Mouse (Mus musculus) B cell, adult 62 days (primary cell): ENCODE data around the gene Dcn. TPM values are rescaled to one million over a fixed set of nuclear protein-coding genes. Genes with fewer than 3 reads are reported as not detected.

ENCODE experiments used
- total RNA-seq: library from RNA; stranded (reverse); gene quantifications from 4 replicates; pipeline ENCODE4 v1.2.4, GENCODE M21; 2023

The Dcn gene
- total RNA-seq = 0.67 to 1.5 TPM (median 0.82 TPM) in 4 replicates

DNA sequence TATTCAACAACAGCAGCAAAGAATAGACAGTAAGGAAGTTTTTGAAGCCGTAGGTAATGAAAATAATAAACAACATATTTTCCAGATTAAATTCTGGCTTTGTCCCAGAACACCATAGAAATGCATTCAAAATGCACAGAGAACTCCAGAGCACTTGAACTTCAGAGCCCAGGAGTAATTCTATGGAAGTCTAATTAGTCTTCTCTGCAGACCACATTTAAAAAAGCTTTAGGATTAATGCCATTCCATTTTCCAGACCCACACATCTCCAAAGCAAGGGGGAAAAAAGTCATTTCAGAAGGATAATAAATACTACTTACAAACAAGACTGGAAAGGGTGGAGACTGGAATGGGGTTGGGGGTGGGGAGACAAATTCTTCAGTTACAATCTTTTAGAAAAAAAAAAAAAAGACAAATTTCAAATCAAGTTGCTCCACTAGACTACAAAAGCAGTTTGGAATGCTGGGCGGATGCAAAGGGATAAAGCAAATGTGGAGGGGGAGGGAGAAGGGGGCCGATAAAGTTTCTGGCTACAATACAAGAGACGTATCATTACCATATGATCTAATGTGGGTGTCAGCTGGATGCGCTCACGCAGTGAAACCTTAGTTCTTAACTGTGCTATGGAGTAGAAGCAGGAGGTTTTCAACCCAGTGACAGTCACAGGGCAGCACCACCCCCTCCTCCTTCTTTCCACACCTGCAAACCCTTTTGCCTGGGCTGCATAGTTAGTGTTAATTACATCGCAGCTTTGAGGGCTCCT lies at the start of gene Dcn:
Gene Dcn, plus strand, starts transcription at position 606 of the 763 bp plus-strand sequence.

DNA sequence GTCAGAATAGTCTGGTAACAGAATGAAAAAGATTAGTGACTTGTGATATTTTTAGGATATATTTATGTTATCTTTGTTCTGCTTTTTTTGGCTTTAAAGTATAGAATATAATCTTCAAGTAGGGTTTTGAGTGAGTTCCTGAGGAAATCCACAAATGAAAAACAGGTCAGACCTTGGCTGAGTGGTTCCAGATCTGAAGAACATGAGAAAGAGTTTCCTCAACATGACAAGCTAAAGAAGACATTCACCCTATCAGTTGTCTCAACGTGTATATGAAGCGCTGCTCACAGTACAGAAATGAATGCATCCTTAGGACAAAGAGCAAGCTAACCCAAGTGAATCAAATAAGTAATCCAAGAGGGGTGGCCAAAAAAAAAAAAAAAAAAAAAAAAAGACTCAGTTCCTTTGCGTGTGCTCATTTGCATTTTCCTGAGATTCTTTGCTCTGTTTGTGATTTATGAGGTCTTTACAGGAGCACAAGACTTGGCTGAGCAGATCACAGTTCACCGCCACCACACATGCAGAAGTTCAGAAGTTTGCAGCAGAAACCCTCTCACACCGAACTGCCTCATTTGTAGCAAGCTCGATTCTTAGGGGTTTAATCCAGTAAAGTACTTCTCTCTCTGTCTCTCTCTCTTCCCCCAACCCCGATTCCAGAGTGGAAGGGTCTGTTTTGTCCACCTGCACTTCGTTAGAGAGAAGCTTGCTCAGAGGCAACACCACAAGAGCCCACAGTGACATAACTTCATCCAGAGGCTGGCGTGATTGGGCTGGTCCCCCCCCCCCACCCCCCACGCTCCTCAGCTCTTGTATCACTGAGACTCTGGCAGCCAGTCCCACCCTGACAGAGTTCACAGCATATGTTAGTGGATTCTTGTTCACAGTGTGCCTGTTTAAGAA lies 85.8 kb downstream of the Dcn start, which contains the start of gene Lum:
Gene Lum, plus strand, starts transcription at position 172 of the 900 bp plus-strand sequence.

Other genes with a start within 250 kb of the Dcn start
- gene Lum, start 85.5 kb downstream of the Dcn start, total RNA-seq = not detected in 4 replicates
- not detected in 4 replicates for gene Kera, start 127.3 kb downstream of the Dcn start, total RNA-seq
- gene Epyc, start 164.5 kb downstream of the Dcn start, total RNA-seq = not detected in 4 replicates
- not detected in 4 replicates for gene Ccer1, start 213.4 kb downstream of the Dcn start, total RNA-seq
- gene C030005K15Rik, start 247.1 kb downstream of the Dcn start, total RNA-seq = not detected in 4 replicates